Mouse (Mus musculus) adrenal gland, postnatal 36 days (tissue): ENCODE measurements around the gene Fbxo8. TPM values are rescaled to one million over a fixed set of nuclear protein-coding genes. Genes with fewer than 3 reads are reported as not detected.
A peak's percentile ranks its signal among the peaks of the same experiment; 100 is the strongest.

Source experiments
- DNase-seq, 2 experiments: peaks; one replicate each; pipeline ENCODE4 v3.0.0; 2021; ENCODE audit warnings: mixed read lengths in 1 of 2
- microRNA-seq: library from miRNA; unstranded; fragments of <30 nt; microRNA quantifications from one replicate; pipeline ENCODE4 v1.2.0, GENCODE M21; 2021
- total RNA-seq, 2 experiments: library from RNA; stranded (reverse); gene quantifications; 2 replicates each; pipeline ENCODE4 v1.2.3; 2021

The Fbxo8 gene
- total RNA-seq, 2 experiments from 2014 or later, result 48.3 to 60.2 TPM

DNA sequence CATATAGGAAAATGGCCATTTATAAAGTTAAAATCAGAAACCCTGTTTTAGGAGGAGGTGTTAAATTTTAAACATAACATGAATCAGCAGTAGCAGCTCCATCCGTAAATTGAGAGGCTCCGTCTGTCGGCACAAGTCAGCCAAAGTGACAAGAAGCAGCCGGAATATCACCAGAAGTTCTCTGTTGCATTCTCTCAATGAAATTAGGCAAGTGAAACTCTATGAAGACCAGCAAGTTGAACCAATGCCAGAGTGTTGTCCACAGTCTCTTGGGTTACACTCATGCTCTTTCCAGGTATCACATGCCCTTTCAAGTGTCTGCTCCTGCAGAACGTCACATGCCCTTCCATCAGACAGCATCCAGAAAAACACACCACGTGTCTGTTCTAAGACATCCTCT lies 60.8 kb downstream of the Fbxo8 start:
- DNase-seq, result no peak

DNA sequence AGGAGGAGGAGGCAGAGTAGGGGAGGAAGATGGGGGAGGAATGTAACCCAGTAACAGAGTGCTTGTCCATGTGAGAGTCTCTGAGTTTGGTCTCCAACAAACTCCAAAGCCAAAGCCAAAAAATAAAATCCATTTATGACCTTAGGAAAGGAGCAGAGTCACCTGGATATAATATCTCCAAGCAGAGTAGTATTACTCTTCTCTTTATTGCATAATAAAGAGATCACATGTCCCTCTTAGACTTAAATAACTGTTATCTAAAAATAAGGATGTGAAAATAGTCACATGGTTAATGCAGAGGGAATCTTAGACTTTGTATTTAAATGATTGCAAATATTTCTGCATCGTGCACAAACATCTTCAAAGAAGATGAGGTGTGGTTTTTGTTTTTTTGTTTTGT lies 63.3 kb downstream of the Fbxo8 start:
- DNase-seq, result no peak

DNA sequence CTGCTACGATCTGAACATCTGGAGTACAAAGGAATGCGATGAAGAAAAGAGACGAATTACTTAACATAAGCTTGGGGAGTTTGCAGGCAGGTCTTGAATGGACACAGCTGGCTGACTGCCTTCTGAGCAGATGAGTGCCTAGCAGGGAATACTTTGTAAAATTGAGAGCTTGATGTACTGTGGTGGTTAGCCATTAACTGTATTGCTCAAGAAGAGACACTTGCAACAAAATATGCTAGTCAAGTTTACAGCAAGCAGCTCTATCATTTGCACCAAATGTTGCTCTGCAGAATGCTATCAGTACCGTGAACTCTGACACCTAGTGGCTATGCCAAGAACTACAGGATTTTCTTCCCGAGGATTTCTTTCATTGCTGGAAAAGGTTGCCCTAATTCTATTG lies 64.1 kb downstream of the Fbxo8 start:
- peak; percentile 12 to 58 for DNase-seq

DNA sequence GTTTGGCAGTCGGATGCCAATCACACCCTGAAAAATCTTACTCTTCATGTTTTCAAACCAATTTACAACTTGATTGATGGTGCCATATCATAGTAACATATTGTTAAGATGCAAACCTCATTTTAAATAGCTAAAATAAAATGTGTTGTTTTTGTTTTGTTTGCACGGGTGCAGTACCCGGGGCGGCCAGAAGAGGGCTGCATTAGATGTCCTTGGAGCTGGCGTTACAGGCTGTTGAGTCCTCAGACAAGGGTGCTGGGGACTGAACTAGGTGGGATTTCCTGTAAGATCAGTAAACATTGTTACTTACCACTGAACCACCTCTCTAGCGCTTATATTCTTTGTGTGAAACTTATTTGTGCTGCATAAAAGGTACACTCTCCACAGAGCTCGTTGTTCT lies 65.4 kb downstream of the Fbxo8 start:
- DNase-seq, result peak; percentile 33 to 61

DNA sequence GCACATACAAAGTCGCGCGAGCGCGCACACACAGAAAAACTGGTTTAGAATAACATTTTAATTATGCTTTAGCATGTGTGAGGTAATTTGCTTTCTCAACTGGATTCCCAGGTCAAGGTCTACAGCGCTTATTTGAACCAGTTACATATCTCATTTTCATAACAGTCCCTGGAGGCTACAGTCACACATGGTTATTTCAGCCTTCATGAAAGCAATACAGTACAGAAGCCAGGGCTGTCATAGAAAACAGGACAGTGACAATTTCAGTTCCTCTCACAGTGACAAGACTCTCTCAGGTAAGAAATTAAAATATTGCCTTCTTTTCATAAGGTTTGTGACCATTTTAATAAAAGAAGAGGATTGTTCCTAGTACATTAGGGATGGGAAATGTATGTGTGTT lies 66.4 kb downstream of the Fbxo8 start:
- no peak for DNase-seq

DNA sequence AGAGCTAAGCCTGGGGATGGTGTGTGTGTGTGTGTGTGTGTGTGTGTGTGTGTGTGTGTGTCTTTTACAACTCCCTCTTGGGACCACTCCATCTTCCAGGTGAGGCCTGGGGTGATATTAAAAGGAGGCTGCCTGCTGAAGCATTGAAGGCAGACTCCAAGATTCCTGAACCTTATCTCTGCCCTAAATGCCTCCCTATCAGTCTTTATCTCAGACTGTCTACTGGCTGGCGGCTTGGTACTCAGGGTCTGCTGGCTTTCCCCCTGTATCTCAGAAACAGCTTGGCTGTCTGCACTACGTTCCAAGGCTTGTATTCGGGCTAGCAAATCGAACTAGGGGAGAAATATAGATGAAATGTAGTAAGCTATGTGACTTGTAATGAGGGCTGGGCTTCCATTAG lies 68.2 kb downstream of the Fbxo8 start:
- DNase-seq, result no peak

DNA sequence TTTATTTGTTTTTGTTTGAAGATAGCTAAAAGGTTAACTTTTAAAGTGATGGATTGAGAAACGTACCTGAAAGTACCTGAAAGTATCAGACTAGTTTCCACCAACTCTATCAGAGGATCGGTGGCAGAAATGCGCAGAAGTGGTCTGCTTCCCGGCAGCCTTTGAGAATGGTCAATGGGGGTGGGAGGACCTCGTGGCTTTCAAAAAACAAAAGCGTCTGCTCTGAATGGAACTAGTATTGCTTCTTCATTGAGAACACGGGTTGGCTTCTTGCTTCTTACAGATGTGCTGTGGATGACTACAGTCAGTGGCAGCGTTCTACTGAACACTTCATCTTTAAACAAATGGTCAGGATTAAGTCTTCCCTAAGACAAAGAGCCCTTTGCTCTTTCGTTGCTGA lies 68.7 kb downstream of the Fbxo8 start:
- no peak for DNase-seq

DNA sequence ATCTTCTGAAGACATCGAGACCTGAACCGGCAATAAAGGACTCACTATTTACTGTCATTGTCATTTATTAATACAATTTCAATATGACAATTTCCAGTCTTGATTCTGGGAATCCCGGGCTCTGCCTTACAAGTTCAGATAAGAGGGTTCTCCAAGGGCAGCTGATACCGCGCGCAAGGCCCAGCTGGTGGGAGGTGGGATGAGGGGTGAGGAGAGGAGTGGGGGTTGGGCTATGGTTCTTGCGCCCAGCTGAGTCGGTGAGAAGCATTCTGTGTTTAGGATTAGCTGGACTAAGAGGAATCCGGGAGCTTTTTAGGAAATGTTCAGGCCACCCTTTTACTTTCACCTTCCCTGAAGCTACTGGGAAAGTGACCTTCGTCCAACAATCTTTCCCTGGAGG lies 69.8 kb downstream of the Fbxo8 start:
- DNase-seq, result no peak

DNA sequence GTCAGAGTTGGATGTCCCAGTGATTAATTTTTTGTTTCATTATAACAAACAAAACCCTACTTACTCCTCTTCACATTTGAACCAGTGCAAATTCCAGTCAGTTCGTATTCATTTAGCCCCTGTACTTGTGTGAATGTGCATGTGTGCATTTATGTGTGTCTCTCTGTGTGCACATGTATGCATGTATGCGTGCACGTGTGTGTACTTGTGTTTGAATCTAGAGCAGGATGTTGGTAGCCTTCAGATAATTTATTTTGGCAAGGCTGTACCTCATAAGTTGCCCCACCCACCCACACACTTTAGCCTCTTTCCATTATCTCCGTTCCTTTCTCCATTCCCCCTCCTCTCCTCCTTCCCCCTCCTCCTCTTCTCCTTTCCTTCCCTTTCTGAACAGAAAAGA lies 70.2 kb downstream of the Fbxo8 start:
- DNase-seq, result no peak

DNA sequence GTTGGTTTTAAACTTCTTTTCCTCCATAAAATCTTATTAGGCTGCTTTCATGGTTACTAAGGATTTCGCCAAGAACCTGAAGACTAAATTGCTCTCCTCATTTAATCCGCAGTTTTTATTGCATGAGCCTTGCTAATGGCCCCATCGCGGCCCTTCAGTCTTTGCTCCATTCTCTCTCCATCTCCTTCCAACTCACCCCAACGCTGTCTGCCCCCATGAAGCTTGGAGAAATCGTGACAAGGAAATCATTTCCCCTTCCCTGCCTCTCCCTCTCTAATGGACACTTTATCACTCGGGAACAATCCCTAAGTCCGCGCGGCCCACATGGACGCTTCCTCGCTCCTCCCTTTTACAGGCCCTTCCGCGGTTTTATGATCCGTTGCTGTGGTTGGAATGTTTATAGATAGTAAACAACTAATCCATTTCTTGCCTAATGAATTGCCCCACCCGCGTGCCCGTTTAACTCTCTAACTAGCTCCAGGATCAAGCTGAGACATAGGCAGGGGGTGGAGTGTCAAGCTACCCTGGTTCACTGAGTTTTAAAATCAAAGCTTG lies 71.7 kb downstream of the Fbxo8 start:
- no peak for DNase-seq

DNA sequence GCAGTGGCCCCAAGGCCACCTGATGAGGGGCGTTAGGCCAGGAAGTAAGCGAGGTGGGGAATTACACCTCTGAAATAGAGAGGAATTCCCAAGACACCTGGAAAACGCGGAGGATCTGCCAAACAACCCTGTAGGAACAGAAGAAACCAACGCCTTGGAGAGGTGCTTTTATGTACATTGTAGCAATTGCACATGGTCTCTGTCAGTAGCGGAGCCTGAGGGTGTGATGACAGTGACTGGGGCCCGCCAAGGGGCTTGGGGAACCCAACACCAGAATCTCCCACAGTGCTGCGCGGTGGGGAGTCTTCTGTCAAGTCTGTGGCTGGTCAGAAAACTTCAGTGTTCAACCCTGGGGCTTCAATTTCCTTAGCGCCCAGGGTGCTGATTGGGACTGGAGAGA lies 72.5 kb downstream of the Fbxo8 start:
- no peak for DNase-seq

DNA sequence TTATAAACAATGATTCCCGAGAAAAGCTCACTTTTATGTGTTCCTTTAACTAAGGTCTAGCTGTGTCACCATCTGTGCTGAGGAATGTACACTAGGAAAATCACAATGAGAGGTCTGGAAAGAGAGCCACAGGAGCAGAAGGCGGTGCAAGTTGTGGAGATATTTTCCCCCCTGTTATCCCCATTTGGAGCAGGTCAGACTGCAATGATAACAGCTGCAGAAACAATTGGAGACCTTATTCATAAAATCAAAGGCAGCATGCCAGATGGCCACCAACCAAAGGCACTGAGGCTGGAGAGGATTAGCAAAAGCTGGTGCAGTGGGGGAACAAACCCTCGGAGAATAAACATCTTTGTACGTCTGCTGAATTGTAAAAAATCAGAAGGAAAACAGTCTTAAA lies 78.3 kb downstream of the Fbxo8 start:
- DNase-seq, result no peak

DNA sequence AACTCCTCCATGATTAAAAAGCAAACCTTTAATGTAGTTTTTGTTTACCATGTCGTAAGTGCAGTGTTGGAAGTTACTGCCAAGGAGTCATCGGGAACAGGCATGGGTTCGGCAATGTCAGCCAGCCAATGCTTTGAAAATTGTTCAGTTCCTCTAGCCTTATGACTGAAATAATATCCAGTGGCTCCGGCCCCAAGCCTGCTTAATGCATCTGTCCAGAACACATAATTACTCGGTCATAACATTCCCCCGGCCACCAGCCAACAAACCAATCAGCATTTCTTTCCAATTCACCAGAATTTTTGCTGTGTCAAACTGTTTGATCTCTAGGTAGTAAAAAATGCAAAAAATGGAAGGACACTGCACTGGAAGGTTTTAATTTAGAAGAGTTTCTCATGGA lies 88.4 kb downstream of the Fbxo8 start:
- DNase-seq, result no peak

Small RNA genes within 50 kb of the gene (microRNA-seq; reads per million reads assigned to microRNA genes)
- gene Gm25992, result not detected

Other genes starting within 250 kb of the Fbxo8 start
- 10 to 100 TPM; 18.0 to 18.9 TPM for gene Cep44, start within 50 bp of the Fbxo8 start, total RNA-seq